Mouse (Mus musculus): ENCODE data around the gene Abcc6.

DNA sequence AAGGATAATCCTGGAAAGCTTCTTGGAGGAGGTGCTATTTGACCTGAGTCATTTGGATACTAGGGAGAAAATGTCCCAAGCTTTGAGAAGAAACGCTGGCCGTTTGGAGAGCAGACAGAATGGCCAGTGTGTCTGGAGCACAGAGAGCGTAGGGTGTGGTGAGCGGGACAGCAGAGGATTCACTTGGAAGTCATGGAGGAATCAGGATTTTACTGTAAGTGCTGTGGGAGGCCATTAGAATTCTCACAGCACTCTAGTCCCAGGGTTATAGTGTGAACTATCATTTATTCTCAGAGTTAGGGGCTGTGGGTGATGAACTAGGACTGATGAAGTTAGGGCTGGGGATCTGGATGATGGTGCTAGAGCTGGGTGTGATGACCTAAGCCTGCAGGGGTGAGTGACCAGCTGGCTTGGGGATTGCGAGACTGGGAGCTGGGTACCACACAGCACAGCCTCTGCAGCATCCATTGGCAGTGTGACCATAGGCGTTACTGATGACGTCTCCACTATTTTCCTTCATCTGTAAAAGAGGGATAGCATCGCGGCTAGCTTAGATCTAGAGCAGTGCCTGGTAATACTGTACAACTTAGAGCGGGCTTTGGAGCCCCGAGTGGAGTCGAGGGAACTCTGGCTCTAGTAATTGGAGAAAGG, 108.0 kb downstream of the Abcc6 start:
- TF ChIP-seq GATA1 (IDR thresholded peaks at IDR 0.05; ENCODE audit: borderline replicate concordance, low read length) (no peak), FLI1 (IDR thresholded peaks at IDR 0.05; ENCODE audit: low read length) (no peak)

All from megakaryocyte, embryonic 14.5 days (primary cell).